Mouse (Mus musculus) testis, adult 10 weeks (tissue): Measurements from ENCODE around the gene Ptpre. TPM values are rescaled to one million over a fixed set of nuclear protein-coding genes. Genes with fewer than 3 reads are reported as not detected.

Source experiments
- polyA plus RNA-seq: library from polyadenylated mRNA; stranded (reverse); fragments of 350-450 nt; fragmentation: Illumina TruSeq; extraction: RNeasy Lipid Tissue Mini Kit (QIAGEN cat#74804); gene quantifications from one replicate; pipeline ENCODE4 v1.2.3, GENCODE M21; 2014; ENCODE audit warnings: low read depth, low replicate concordance

Ptpre gene
- polyA plus RNA-seq, result 6.2 TPM

GRCm38 (mm10) chr7:135537341-135537901 lies at the start of gene Ptpre:
Ptpre (plus strand) TSS chr7:135537481.

GRCm38 (mm10) chr7:135528515-135528914 lies 8.8 kb upstream of the Ptpre start, which contains the start of gene Clrn3:
Clrn3 (minus strand) TSS chr7:135528654.

GRCm38 (mm10) chr7:135715642-135716444 lies 178.6 kb downstream of the Ptpre start, which contains the start of gene Mki67:
Mki67 (minus strand) TSS chr7:135716361.

Other genes with a start within 250 kb of the Ptpre start
- gene Foxi2, start 127.2 kb upstream of the Ptpre start, polyA plus RNA-seq, result not detected
- gene Clrn3, start 8.8 kb upstream of the Ptpre start, polyA plus RNA-seq, result not detected
- gene Mki67, start 178.9 kb downstream of the Ptpre start, polyA plus RNA-seq, result 29.5 TPM